Mouse (Mus musculus): ENCODE measurements at regions not wholly inside any gene's neighbourhood (a gene's known extent, or its start where the extent isn't known, plus 50 kb on each side); places are given as distances from the start of the nearest gene placed in this dataset.

- 68% methylated on average over 3 of the region's 3 CpGs for WGBS
- no peak overlapping the region for H3K9ac ChIP-seq (ENCODE audit: low read depth, low read length)
- no peak for ATAC-seq
- no peaks in the 10 kb centered on the region for H3K27me3 ChIP-seq (replicated peaks; ENCODE audit: control insufficient read depth, insufficient read depth, low read length)
- no peak overlapping the region for H3K4me3 ChIP-seq (ENCODE audit: low read length)
- no peaks in the 10 kb centered on the region for H3K9me3 ChIP-seq (ENCODE audit: control insufficient read depth, low read length)
- H3K27ac ChIP-seq (ENCODE audit: low read length): no peak overlapping the region
- no peak overlapping the region for H3K4me2 ChIP-seq (ENCODE audit: low read depth, low read length)
- H3K36me3 ChIP-seq (ENCODE audit: control insufficient read depth, insufficient read depth, low read length): no peaks in the 10 kb centered on the region
- no peaks in the 10 kb centered on the region for H3K4me1 ChIP-seq (ENCODE audit: control insufficient read depth, insufficient read depth, low read length)
These were observed 105.6 kb upstream of the Atxn7l3b start for GRCm38 (mm10) chr10:113034356-113034755.

- ATAC-seq: no peak
- Histone ChIP-seq H3K27ac (ENCODE audit: low read length) (no peak overlapping the region), H3K27me3 (replicated peaks; ENCODE audit: control insufficient read depth, insufficient read depth, low read length) (no peaks in the 10 kb centered on the region), H3K4me1 (ENCODE audit: control insufficient read depth, insufficient read depth, low read length) (no peaks in the 10 kb centered on the region), H3K9ac (ENCODE audit: low read depth, low read length) (no peak overlapping the region), H3K36me3 (ENCODE audit: control insufficient read depth, insufficient read depth, low read length) (no peaks in the 10 kb centered on the region), H3K4me2 (ENCODE audit: low read depth, low read length) (no peak overlapping the region), H3K4me3 (ENCODE audit: low read length) (no peak overlapping the region), H3K9me3 (ENCODE audit: control insufficient read depth, low read length) (no peaks in the 10 kb centered on the region)
- 80% methylated on average over 4 of the region's 4 CpGs for WGBS
These were observed 104.1 kb upstream of the Atxn7l3b start for GRCm38 (mm10) chr10:113032870-113033269.

- H3K9me3 ChIP-seq (ENCODE audit: control insufficient read depth, low read length): no peaks in the 10 kb centered on the region
- no peak overlapping the region for H3K4me3 ChIP-seq (ENCODE audit: low read length)
- no peak overlapping the region for H3K27ac ChIP-seq (ENCODE audit: low read length)
- no peaks in the 10 kb centered on the region for H3K27me3 ChIP-seq (replicated peaks; ENCODE audit: control insufficient read depth, insufficient read depth, low read length)
- H3K4me1 ChIP-seq (ENCODE audit: control insufficient read depth, insufficient read depth, low read length): no peaks in the 10 kb centered on the region
- no peaks in the 10 kb centered on the region for H3K36me3 ChIP-seq (ENCODE audit: control insufficient read depth, insufficient read depth, low read length)
- 12% methylated on average over 5 of the region's 5 CpGs for WGBS
- no peak overlapping the region for H3K4me2 ChIP-seq (ENCODE audit: low read depth, low read length)
- no peak overlapping the region for H3K9ac ChIP-seq (ENCODE audit: low read depth, low read length)
- ATAC-seq: no peak
These were observed 98.5 kb upstream of the Atxn7l3b start for GRCm38 (mm10) chr10:113027300-113027699.

- no peak overlapping the region for H3K9ac ChIP-seq (ENCODE audit: low read depth, low read length)
- H3K4me2 ChIP-seq (ENCODE audit: low read depth, low read length): no peak overlapping the region
- WGBS: 73% methylated on average over 1 of the region's 1 CpGs
- no peaks in the 10 kb centered on the region for H3K36me3 ChIP-seq (ENCODE audit: control insufficient read depth, insufficient read depth, low read length)
- H3K4me3 ChIP-seq (ENCODE audit: low read length): no peak overlapping the region
- no peaks in the 10 kb centered on the region for H3K4me1 ChIP-seq (ENCODE audit: control insufficient read depth, insufficient read depth, low read length)
- no peaks in the 10 kb centered on the region for H3K9me3 ChIP-seq (ENCODE audit: control insufficient read depth, low read length)
- H3K27me3 ChIP-seq (replicated peaks; ENCODE audit: control insufficient read depth, insufficient read depth, low read length): no peaks in the 10 kb centered on the region
- H3K27ac ChIP-seq (ENCODE audit: low read length): no peak overlapping the region
- no peak for ATAC-seq
These were observed 95.8 kb upstream of the Atxn7l3b start for GRCm38 (mm10) chr10:113024633-113025032.

- WGBS: 50% methylated on average over 3 of the region's 3 CpGs
- no peak for ATAC-seq
- Histone ChIP-seq H3K36me3 (ENCODE audit: control insufficient read depth, insufficient read depth, low read length) (no peaks in the 10 kb centered on the region), H3K27me3 (replicated peaks; ENCODE audit: control insufficient read depth, insufficient read depth, low read length) (no peaks in the 10 kb centered on the region), H3K4me1 (ENCODE audit: control insufficient read depth, insufficient read depth, low read length) (no peaks in the 10 kb centered on the region), H3K9ac (ENCODE audit: low read depth, low read length) (no peak overlapping the region), H3K4me2 (ENCODE audit: low read depth, low read length) (no peak overlapping the region), H3K9me3 (ENCODE audit: control insufficient read depth, low read length) (no peaks in the 10 kb centered on the region), H3K27ac (ENCODE audit: low read length) (no peak overlapping the region), H3K4me3 (ENCODE audit: low read length) (no peak overlapping the region)
These were observed 80.3 kb upstream of the Atxn7l3b start for GRCm38 (mm10) chr10:113009124-113009523.

- no peak for ATAC-seq
- Histone ChIP-seq H3K27me3 (replicated peaks; ENCODE audit: control insufficient read depth, insufficient read depth, low read length) (no peaks in the 10 kb centered on the region), H3K27ac (ENCODE audit: low read length) (no peak overlapping the region), H3K9ac (ENCODE audit: low read depth, low read length) (no peak overlapping the region), H3K4me2 (ENCODE audit: low read depth, low read length) (no peak overlapping the region), H3K4me1 (ENCODE audit: control insufficient read depth, insufficient read depth, low read length) (no peaks in the 10 kb centered on the region), H3K4me3 (ENCODE audit: low read length) (no peak overlapping the region), H3K9me3 (ENCODE audit: control insufficient read depth, low read length) (no peaks in the 10 kb centered on the region), H3K36me3 (ENCODE audit: control insufficient read depth, insufficient read depth, low read length) (no peaks in the 10 kb centered on the region)
- WGBS: 54% methylated on average over 4 of the region's 4 CpGs
These were observed 61.9 kb upstream of the Atxn7l3b start for GRCm38 (mm10) chr10:112990720-112991119.

- Histone ChIP-seq H3K9ac (ENCODE audit: low read depth, low read length) (no peak overlapping the region), H3K27ac (ENCODE audit: low read length) (no peak overlapping the region), H3K4me2 (ENCODE audit: low read depth, low read length) (no peak overlapping the region), H3K27me3 (replicated peaks; ENCODE audit: control insufficient read depth, insufficient read depth, low read length) (no peaks in the 10 kb centered on the region), H3K36me3 (ENCODE audit: control insufficient read depth, insufficient read depth, low read length) (no peaks in the 10 kb centered on the region), H3K4me1 (ENCODE audit: control insufficient read depth, insufficient read depth, low read length) (no peaks in the 10 kb centered on the region), H3K4me3 (ENCODE audit: low read length) (no peak overlapping the region), H3K9me3 (ENCODE audit: control insufficient read depth, low read length) (no peaks in the 10 kb centered on the region)
- peak; percentile 83 for ATAC-seq
- 72% methylated on average over 1 of the region's 1 CpGs for WGBS
These were observed 53.9 kb upstream of the Atxn7l3b start for GRCm38 (mm10) chr10:112982697-112983096.
